Mouse (Mus musculus): ENCODE data around the gene Cd52. TPM values are rescaled to one million over a fixed set of nuclear protein-coding genes. Genes with fewer than 3 reads are reported as not detected.

The Cd52 gene
- polyA plus RNA-seq (2012; rRNA removed; ENCODE audit: low replicate concordance), result 34.4 and 67.8 TPM in 2 replicates

DNA sequence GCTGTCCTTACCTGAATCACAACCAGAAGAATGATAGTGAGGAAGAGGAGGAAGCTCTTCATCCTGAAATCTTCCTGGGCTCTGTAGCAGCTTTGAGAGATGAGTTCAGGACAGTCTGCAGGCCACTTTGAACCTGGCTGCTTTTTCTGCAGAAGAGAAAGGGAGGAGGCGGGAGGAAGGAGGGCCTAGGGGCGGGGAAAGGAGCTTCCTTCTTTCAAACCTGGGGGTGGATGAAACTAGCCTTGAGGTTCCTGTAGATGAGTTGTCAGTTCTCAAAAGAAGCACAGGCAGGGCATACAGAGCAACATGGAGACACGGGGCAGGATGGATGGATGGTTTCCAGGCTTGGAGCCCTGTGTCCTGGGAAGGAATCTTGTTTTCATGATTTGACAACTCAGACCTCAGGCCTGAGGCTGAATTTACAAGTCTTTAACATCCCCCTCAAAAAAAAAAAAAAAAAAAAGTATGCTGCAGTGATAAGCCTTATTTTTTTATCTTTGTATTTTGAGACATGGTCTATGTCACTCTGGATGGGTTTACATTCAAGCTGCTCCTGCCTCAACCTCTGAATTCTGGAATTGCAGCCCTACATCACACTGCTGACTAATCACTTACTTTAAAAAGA lies at the start of gene Cd52:
Gene Cd52 (minus strand): TSS at position 160 of the 625 bp plus-strand sequence.

GRCm38 (mm10) chr4:134128221-134128982 lies 33.5 kb upstream of the Cd52 start, which contains the start of gene Sh3bgrl3:
Gene Sh3bgrl3, minus strand, starts transcription at chr4:134128789.

GRCm38 (mm10) chr4:134101979-134102741 lies 7.3 kb upstream of the Cd52 start, which contains the start of gene Ubxn11:
Gene Ubxn11, plus strand, starts transcription at chr4:134102570.

DNA sequence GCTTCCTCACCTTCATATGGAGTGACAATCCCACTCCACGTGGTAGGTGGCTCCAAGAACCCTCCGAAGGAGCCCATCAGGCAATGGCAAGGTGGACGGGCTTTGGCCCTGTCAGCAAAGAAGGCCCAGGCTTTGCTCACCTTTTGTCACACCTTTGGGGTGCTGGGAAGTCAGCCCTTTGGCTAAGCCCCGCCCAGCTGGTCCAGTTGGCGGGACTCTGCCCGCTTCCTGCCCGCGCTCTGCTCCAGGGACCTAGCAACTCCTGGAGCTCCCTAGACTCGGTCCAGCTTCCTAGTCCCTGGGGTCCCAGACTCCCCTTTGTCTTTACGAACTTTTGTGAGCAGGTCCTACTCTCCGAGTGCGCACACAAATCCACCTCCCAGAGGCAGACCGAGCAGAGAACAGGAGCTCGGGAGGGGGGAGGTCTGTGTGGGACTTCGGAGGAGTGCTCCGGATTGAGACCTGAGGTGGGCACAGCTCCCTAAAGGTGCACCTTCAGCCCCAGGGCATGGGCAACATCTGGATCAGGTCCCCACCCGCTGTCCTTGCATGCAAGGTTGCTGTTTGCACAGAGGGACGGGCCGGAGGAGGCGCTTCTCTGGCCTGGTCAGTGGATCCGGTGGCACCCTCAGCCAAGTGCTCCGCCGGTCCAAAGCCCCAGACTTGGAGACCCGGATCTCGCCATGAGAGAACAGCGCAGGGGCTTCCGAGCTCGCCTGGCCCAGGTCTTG lies 34.6 kb downstream of the Cd52 start, which contains the start of gene Crybg2:
Gene Crybg2 (plus strand): TSS at position 681 of the 731 bp plus-strand sequence.

GRCm38 (mm10) chr4:134053538-134053937 lies 41.3 kb downstream of the Cd52 start, which contains the start of gene Zfp683:
Gene Zfp683, plus strand, starts transcription at chr4:134053838.

Other genes starting within 250 kb of the Cd52 start
- gene Rps6ka1, start 207.3 kb downstream of the Cd52 start, polyA plus RNA-seq (2012; rRNA removed; ENCODE audit: low replicate concordance), result 17.3 and 37.5 TPM in 2 replicates
- 37.3 and 49.8 TPM in 2 replicates for gene Hmgn2, start 126.4 kb downstream of the Cd52 start, polyA plus RNA-seq (2012; rRNA removed; ENCODE audit: low replicate concordance)
- 38.1 and 46.6 TPM in 2 replicates for gene Dhdds, start 94.2 kb downstream of the Cd52 start, polyA plus RNA-seq (2012; rRNA removed; ENCODE audit: low replicate concordance)
- 0.03 TPM in 1 of 2 replicates, not detected in the other for gene Lin28a, start 76.2 kb downstream of the Cd52 start, polyA plus RNA-seq (2012; rRNA removed; ENCODE audit: low replicate concordance)
- gene Zfp683, start 41.2 kb downstream of the Cd52 start, polyA plus RNA-seq (2012; rRNA removed; ENCODE audit: low replicate concordance), result 0.59 and 0.79 TPM in 2 replicates
- gene Crybg2, start 34.3 kb downstream of the Cd52 start, polyA plus RNA-seq (2012; rRNA removed; ENCODE audit: low replicate concordance), result 0.07 and 1.9 TPM in 2 replicates
- 2.5 and 14.3 TPM in 2 replicates for gene Ubxn11, start 7.5 kb upstream of the Cd52 start, polyA plus RNA-seq (2012; rRNA removed; ENCODE audit: low replicate concordance)
- 483 and 501 TPM in 2 replicates for gene Sh3bgrl3, start 33.7 kb upstream of the Cd52 start, polyA plus RNA-seq (2012; rRNA removed; ENCODE audit: low replicate concordance)
- gene Cep85, start 92.0 kb upstream of the Cd52 start, polyA plus RNA-seq (2012; rRNA removed; ENCODE audit: low replicate concordance), result 11.8 and 22.8 TPM in 2 replicates
- not detected in 2 replicates for gene Gm7534, start 107.9 kb upstream of the Cd52 start, polyA plus RNA-seq (2012; rRNA removed; ENCODE audit: low replicate concordance)
- gene Catsper4, start 132.3 kb upstream of the Cd52 start, polyA plus RNA-seq (2012; rRNA removed; ENCODE audit: low replicate concordance), result 1.5 TPM in 1 of 2 replicates, not detected in the other
- 0.36 and 8.3 TPM in 2 replicates for gene Cnksr1, start 143.3 kb upstream of the Cd52 start, polyA plus RNA-seq (2012; rRNA removed; ENCODE audit: low replicate concordance)
- 0.06 TPM in 1 of 2 replicates, not detected in the other for gene E130218I03Rik, start 148.6 kb upstream of the Cd52 start, polyA plus RNA-seq (2012; rRNA removed; ENCODE audit: low replicate concordance)
- gene Zfp593, start 150.5 kb upstream of the Cd52 start, polyA plus RNA-seq (2012; rRNA removed; ENCODE audit: low replicate concordance), result 6.6 and 14.5 TPM in 2 replicates
- not detected in 2 replicates for gene Gm30191, start 151.9 kb upstream of the Cd52 start, polyA plus RNA-seq (2012; rRNA removed; ENCODE audit: low replicate concordance)
- gene Grrp1, start 159.0 kb upstream of the Cd52 start, polyA plus RNA-seq (2012; rRNA removed; ENCODE audit: low replicate concordance), result 29.8 and 36.0 TPM in 2 replicates
- 4.9 and 8.5 TPM in 2 replicates for gene Pdik1l, start 192.8 kb upstream of the Cd52 start, polyA plus RNA-seq (2012; rRNA removed; ENCODE audit: low replicate concordance)
- gene Trim63, start 220.0 kb upstream of the Cd52 start, polyA plus RNA-seq (2012; rRNA removed; ENCODE audit: low replicate concordance), result 0.60 TPM in 1 of 2 replicates, not detected in the other
- gene Slc30a2, start 248.1 kb upstream of the Cd52 start, polyA plus RNA-seq (2012; rRNA removed; ENCODE audit: low replicate concordance), result 0.11 and 0.46 TPM in 2 replicates